Mouse (Mus musculus): ENCODE data around the gene Tmem117.

GRCm38 (mm10) chr15:94593586-94593985 lies 35.4 kb upstream of the Tmem117 start:
- no peak for TF ChIP-seq POLR2A (IDR thresholded peaks at IDR 0.05; ENCODE audit: control insufficient read depth, extremely low read depth, insufficient read depth, low read length, poor library complexity)
- no peak for TF ChIP-seq CTCF (IDR thresholded peaks at IDR 0.05; ENCODE audit: borderline replicate concordance, control insufficient read depth, extremely low read depth, insufficient read depth, low read length, poor library complexity)
